Comparison of ENCODE assay signal across 9 mouse cellular contexts in genomic region chr7:49342556-49343080, GRCm38 (mm10).
A peak's percentile ranks its signal among the peaks of the same experiment; 100 is the strongest.
DNase-seq lines count a peak whose midpoint lies in the region; ATAC-seq and TF ChIP-seq lines count a peak whose summit lies in the region.
"Had no signal": no experiment of that assay in that cellular context is flagged by ENCODE, and none has a peak within 500 bp of the region (broad histone marks: within the 10 kb centered on the region; RNA-seq: fewer than 3 reads in every experiment).

No protein-coding gene starts in this region.

- H3K9ac ChIP-seq in heart, embryonic 14.5 days (ENCODE audit: low read length) = peak overlapping the region; percentile 39
- peak overlapping the region; percentile 64 for H3K9ac ChIP-seq in ES-Bruce4 (ENCODE audit: low read depth, poor library complexity, severe bottlenecking)
- peak overlapping the region; percentile 65 for H3K9ac ChIP-seq in heart, embryonic 16.5 days (ENCODE audit: low read length)
- H3K9ac ChIP-seq in liver, embryonic 15.5 days = no peak overlapping the region

- peak; percentile 64; the same call in 1 of the 2 replicates for TF ChIP-seq EP300 in ES-Bruce4 (IDR thresholded peaks at IDR 0.05; ENCODE audit: insufficient read depth, low read depth, low read length)

- peaks cover 3% of the 10 kb centered on the region; the same call in 1 of the 2 replicates for H3K27me3 ChIP-seq in heart, embryonic 14.5 days (ENCODE audit: control insufficient read depth, insufficient read depth, low read length)
- no peaks in the 10 kb centered on the region for H3K27me3 ChIP-seq in ES-Bruce4 (ENCODE audit: control insufficient read depth, insufficient read depth, low read length, poor library complexity, severe bottlenecking)
- H3K27me3 ChIP-seq in heart, embryonic 16.5 days (ENCODE audit: control insufficient read depth, insufficient read depth, low read length) = no peaks in the 10 kb centered on the region
- H3K27me3 ChIP-seq in liver, embryonic 15.5 days = peaks cover 30% of the 10 kb centered on the region

- TF ChIP-seq CTCF in ES-Bruce4 (IDR thresholded peaks at IDR 0.05; ENCODE audit: low read depth, low read length) = no peak

- peak overlapping the region; percentile 62 for H3K4me2 ChIP-seq in heart, embryonic 14.5 days (ENCODE audit: low read length)
- peak overlapping the region; percentile 64 for H3K4me2 ChIP-seq in heart, embryonic 16.5 days (ENCODE audit: low read depth, low read length)
- peak overlapping the region; percentile 27; the same call in 1 of the 2 replicates for H3K4me2 ChIP-seq in liver, embryonic 15.5 days

- H3K4me3 ChIP-seq in heart, embryonic 14.5 days (ENCODE audit: control insufficient read depth in 1 of 2, insufficient read depth in 1 of 2, low read depth in 1 of 2, low read length in 2 of 2) = peak overlapping the region in 1 of 2 experiments; percentile 18; a peak in 2 of 4 replicates
- peak overlapping the region; percentile 78 for H3K4me3 ChIP-seq in ES-Bruce4 (ENCODE audit: low read depth, low read length)
- peak overlapping the region; percentile 33 for H3K4me3 ChIP-seq in heart, embryonic 16.5 days (ENCODE audit: low read length)
- H3K4me3 ChIP-seq in liver, embryonic 15.5 days (replicated peaks) = no peak overlapping the region

- WGBS in heart, embryonic 14.5 days = 35% methylated on average over 13 of the region's 13 CpGs
- 34% methylated on average over 13 of the region's 13 CpGs for WGBS in heart, embryonic 16.5 days
- 34% methylated on average over 13 of the region's 13 CpGs for whole genome bisulfite sequencing in liver, embryonic 15.5 days (ENCODE audit: insufficient replicate concordance)

- DNase-seq in heart, postnatal 4 days = no peak
- no peak for DNase-seq in left cerebral cortex, adult 8-10 months (ENCODE audit: low spot score in 2 of 2)
- no peak for DNase-seq in urinary bladder, postnatal 14 days (ENCODE audit: low spot score)
- DNase-seq: left cerebral cortex, postnatal 4 days had no signal

- peaks cover 25 to 28% of the 10 kb centered on the region in 2 experiments for H3K4me1 ChIP-seq in heart, embryonic 14.5 days (ENCODE audit: control insufficient read depth in 2 of 2, insufficient read depth in 2 of 2, low read length in 2 of 2)
- H3K4me1 ChIP-seq in ES-Bruce4 (ENCODE audit: control insufficient read depth, insufficient read depth, low read length) = peaks cover 13% of the 10 kb centered on the region
- peaks cover 34% of the 10 kb centered on the region for H3K4me1 ChIP-seq in heart, embryonic 16.5 days (ENCODE audit: control insufficient read depth, insufficient read depth, low read length)
- H3K4me1 ChIP-seq in liver, embryonic 15.5 days (replicated peaks) = peaks cover 19% of the 10 kb centered on the region

- H3K36me3 ChIP-seq in heart, embryonic 14.5 days (ENCODE audit: control insufficient read depth, insufficient read depth, low read length) = no peaks in the 10 kb centered on the region
- no peaks in the 10 kb centered on the region for H3K36me3 ChIP-seq in ES-Bruce4 (ENCODE audit: control insufficient read depth, insufficient read depth, low read length, poor library complexity, severe bottlenecking)
- no peaks in the 10 kb centered on the region for H3K36me3 ChIP-seq in heart, embryonic 16.5 days (ENCODE audit: control insufficient read depth, insufficient read depth)
- no peaks in the 10 kb centered on the region for H3K36me3 ChIP-seq in liver, embryonic 15.5 days (replicated peaks)

- no peak for ATAC-seq in heart, embryonic 14.5 days (ENCODE audit: insufficient number of reproducible peaks, insufficient read depth, low FRiP score, low read depth)
- ATAC-seq in heart, embryonic 16.5 days (replicated peaks; ENCODE audit: extremely low read depth, insufficient read depth, low FRiP score) = peak; percentile 34
- ATAC-seq in liver, embryonic 15.5 days (ENCODE audit: insufficient read depth) = no peak
- ATAC-seq in megakaryocyte-erythroid progenitor cell, adult 5-6 weeks (replicated peaks; ENCODE audit: low FRiP score, low TSS enrichment, poor library complexity, severe bottlenecking) = no peak

- no peaks in the 10 kb centered on the region for H3K9me3 ChIP-seq in heart, embryonic 14.5 days (ENCODE audit: control insufficient read depth, low read length)
- H3K9me3 ChIP-seq in ES-Bruce4 (replicated peaks; ENCODE audit: control insufficient read depth, insufficient read depth, low read length, poor library complexity, severe bottlenecking) = no peaks in the 10 kb centered on the region
- H3K9me3 ChIP-seq in heart, embryonic 16.5 days (replicated peaks; ENCODE audit: control insufficient read depth, low read length) = no peaks in the 10 kb centered on the region
- no peaks in the 10 kb centered on the region for H3K9me3 ChIP-seq in liver, embryonic 15.5 days (replicated peaks)

- no peak for TF ChIP-seq POLR2A in ES-Bruce4 (IDR thresholded peaks at IDR 0.05; ENCODE audit: insufficient read depth, low read length)

- H3K27ac ChIP-seq in heart, embryonic 14.5 days (replicated peaks in 1 of 2; ENCODE audit: control insufficient read depth in 1 of 2, insufficient read depth in 1 of 2, low read depth in 2 of 2, low read length in 2 of 2) = peak overlapping the region; percentile 30 to 77; a peak in 3 of 4 replicates
- peak overlapping the region; percentile 55 for H3K27ac ChIP-seq in ES-Bruce4 (ENCODE audit: insufficient read depth, low read length)
- peak overlapping the region; percentile 89 for H3K27ac ChIP-seq in heart, embryonic 16.5 days (ENCODE audit: low read length)
- H3K27ac ChIP-seq in liver, embryonic 15.5 days (replicated peaks) = no peak overlapping the region
